Mouse (Mus musculus) bone marrow, adult 2 months (tissue): ENCODE data around the gene Fbxl17. TPM values are rescaled to one million over a fixed set of nuclear protein-coding genes. Genes with fewer than 3 reads are reported as not detected.

Source experiments
- H3K27ac ChIP-seq: fragments of 200-500 bp; 2 replicates; pipeline ENCODE4 v1.5.1; 2012; ENCODE audit warnings: low read depth, mild to moderate bottlenecking, control low read depth, inconsistent platforms, low read length; ENCODE audit not compliant: control insufficient read depth, poor library complexity, insufficient read depth
- H3K4me1 ChIP-seq: fragments of 200-500 bp; 2 replicates; pipeline ENCODE4 v1.6.1; 2011; ENCODE audit warnings: low read length; ENCODE audit not compliant: control insufficient read depth, insufficient read depth
- H3K4me3 ChIP-seq: fragments of 200-500 bp; replicated peaks from 2 replicates; pipeline ENCODE3; 2011; ENCODE audit warnings: mild to moderate bottlenecking, low read depth, low read length, control low read depth; ENCODE audit not compliant: control insufficient read depth
- CTCF ChIP-seq: fragments of 200-500 bp; IDR thresholded peaks from 2 replicates; pipeline ENCODE4 v1.5.1; 2011; ENCODE audit warnings: low read length, control low read depth; ENCODE audit not compliant: control insufficient read depth, insufficient read depth
- POLR2A ChIP-seq: fragments of 200-500 bp; IDR thresholded peaks from 2 replicates; pipeline ENCODE4 v1.6.1; 2011; ENCODE audit warnings: low read depth, mild to moderate bottlenecking, control low read depth, low read length, borderline replicate concordance; ENCODE audit not compliant: control insufficient read depth
- WGBS: fragments of 180-500 bp; shearing (Covaris S2); methylation state at CpG from one replicate; pipeline ENCODE4 v1.1.7; 2018; 5-methylcytosine and 5-hydroxymethylcytosine counted together
- polyA plus RNA-seq: library from polyadenylated mRNA; stranded (reverse); fragments of >200 nt; gene quantifications from 2 replicates; pipeline ENCODE4 v1.2.4, GENCODE M21; 2011; ENCODE audit warnings: low replicate concordance; ENCODE audit not compliant: missing spikeins, insufficient read depth, insufficient read length

The Fbxl17 gene
- polyA plus RNA-seq, 1 experiment, result 10.7 TPM

DNA sequence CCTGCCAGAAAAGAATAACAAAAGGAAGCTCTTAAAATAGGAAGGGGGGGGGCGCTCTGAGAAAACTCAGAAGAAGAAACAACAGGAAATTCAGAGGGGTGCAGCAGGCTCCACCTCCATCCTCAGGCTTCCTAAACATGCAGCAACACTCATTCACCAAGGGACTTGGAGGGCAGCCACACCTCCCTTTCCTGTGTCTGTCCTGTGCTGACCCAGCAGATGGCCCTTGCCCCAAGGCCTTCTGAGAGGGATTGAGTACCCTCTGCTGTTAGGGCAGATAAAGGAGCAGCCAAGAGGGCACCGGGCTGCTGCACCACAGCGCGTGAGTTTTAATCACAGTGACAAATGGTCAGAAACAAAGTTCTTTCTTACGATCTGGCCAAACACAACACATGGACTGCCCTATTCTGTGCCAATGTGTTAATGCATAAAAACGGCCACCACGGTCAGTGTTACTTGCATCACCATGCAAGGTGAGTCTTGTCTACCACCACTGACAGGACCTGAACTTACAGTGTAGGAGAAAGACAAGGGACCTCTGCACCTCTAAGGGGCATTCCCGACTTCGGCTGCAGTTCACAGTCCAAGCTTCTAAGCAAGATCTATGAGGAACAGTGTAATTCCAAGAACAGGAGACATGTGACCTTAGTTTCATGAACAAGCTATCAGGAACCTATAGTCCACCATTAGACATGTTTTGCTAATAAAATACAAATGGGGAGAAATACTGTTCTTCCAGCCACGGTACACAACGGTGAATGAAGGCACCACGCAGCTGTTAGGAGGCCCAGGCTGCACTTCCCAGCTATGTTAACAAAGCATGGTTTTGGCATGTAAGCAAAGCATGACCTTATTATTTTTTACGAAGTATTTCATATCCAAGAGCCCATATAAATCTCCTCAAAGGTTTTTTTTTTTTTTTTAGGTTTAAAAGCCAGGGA, 96.8 kb downstream of the Fbxl17 start:
- H3K27ac ChIP-seq, result no peak overlapping the region
- WGBS, result 75% methylated on average over 13 of the region's 13 CpGs
- no peak overlapping the region for H3K4me3 ChIP-seq
- H3K4me1 ChIP-seq, result no peaks in the 10 kb centered on the region; the same call in 1 of the 2 replicates
- no peak for TF ChIP-seq CTCF
- no peak for TF ChIP-seq POLR2A

DNA sequence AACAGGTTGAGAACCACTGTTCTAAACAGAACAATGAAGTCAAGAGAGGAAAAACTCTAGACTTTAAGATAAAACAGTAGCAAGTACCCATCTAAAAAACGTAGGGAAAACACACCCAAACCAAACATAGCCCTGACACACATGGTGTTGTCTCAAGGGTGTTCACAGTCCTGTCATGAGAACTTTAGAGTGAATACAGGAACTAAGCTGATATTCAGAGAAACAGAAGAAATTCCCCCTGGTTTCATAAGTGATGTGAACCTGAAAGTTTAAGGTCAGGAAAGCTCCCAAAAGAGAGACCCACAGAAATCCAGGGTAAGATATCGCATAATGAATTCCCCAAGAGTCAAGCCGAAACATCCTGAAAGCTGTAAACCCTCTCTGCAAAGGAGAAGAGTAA, 97.6 kb downstream of the Fbxl17 start:
- H3K4me1 ChIP-seq, result no peaks in the 10 kb centered on the region; the same call in 1 of the 2 replicates
- TF ChIP-seq POLR2A, result no peak
- TF ChIP-seq CTCF, result no peak
- no peak overlapping the region for H3K27ac ChIP-seq
- 61% methylated on average over 3 of the region's 3 CpGs for WGBS
- H3K4me3 ChIP-seq, result no peak overlapping the region

DNA sequence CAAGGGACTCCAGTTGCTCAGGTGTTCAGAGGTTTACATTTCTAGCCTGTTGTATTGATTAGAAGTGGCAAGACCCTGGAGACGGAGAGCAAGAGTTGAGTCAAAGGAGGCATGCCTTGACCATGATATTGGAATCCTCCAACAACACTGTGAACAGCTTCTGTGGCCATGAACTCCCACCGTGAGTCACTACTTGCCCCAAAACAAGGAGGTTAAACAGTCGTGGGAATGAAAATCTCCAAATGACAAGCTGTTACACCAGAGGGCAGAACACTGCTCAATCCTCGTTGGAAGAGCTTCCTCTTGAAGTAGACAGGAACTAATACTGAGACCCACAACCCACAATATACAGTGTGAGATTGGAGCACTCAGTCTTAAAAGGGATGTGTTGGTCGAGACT, 99.2 kb downstream of the Fbxl17 start:
- TF ChIP-seq CTCF (no peak), POLR2A (no peak)
- H3K4me1 ChIP-seq, result no peaks in the 10 kb centered on the region; the same call in 1 of the 2 replicates
- 43% methylated on average over 5 of the region's 5 CpGs for WGBS
- no peak overlapping the region for H3K27ac ChIP-seq
- no peak overlapping the region for H3K4me3 ChIP-seq

DNA sequence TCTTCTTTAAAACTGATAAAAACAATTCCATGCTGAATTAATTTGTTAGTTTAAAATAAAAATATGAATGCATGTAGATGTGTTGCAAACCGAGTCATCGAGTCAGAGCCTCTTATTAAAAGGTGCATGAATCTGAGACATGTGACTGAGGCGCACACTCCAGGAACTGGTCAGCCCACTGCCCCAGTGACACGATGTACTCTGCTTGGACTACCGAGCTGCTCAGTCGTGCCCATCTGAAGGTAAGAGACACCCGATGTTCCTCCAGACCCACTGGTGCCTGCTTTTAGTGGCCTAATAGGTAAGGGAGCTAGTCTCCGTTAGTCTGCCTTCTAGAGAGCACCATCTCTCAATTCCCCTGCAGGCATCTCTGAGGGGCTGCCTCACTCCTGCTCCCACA, 100.0 kb downstream of the Fbxl17 start:
- 88% methylated on average over 8 of the region's 8 CpGs for WGBS
- Histone ChIP-seq H3K4me1 (no peaks in the 10 kb centered on the region; the same call in 1 of the 2 replicates), H3K27ac (no peak overlapping the region), H3K4me3 (no peak overlapping the region)
- TF ChIP-seq CTCF (no peak), POLR2A (no peak)

DNA sequence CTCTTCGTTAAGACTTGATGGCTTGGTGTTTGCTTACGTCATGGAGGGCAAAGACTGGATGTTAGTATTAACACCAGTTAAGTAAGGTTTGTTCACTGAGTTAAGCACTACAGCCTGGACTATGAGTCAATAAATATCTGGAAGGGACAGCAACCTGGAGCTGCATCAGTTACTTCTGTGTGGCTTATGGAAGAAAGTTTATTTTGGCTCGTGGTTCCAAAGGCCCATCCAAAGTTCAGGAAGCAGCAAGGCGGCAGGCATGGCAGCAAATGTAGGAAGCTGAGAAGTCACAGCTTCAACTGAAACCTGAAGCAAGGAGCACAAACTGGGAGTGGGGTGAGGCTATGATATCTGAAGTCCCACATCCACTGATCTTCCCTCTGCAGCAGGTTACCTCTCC, 108.3 kb downstream of the Fbxl17 start:
- H3K27ac ChIP-seq, result no peak overlapping the region
- WGBS, result 78% methylated on average over 4 of the region's 4 CpGs
- H3K4me1 ChIP-seq, result no peaks in the 10 kb centered on the region
- no peak overlapping the region for H3K4me3 ChIP-seq
- no peak for TF ChIP-seq POLR2A
- no peak for TF ChIP-seq CTCF

GRCm38 (mm10) chr17:63390951-63391350, 108.9 kb downstream of the Fbxl17 start:
- Histone ChIP-seq H3K27ac (no peak overlapping the region), H3K4me1 (no peaks in the 10 kb centered on the region), H3K4me3 (no peak overlapping the region)
- TF ChIP-seq CTCF (no peak), POLR2A (no peak)
- 81% methylated on average over 4 of the region's 4 CpGs for WGBS

- H3K27ac ChIP-seq, result no peak overlapping the region
Measured at GRCm38 (mm10) chr17:63370977-63371376, 128.8 kb downstream of the Fbxl17 start.

GRCm38 (mm10) chr17:63369631-63370310, 130.0 kb downstream of the Fbxl17 start:
- H3K27ac ChIP-seq, result no peak overlapping the region
- H3K4me3 ChIP-seq, result no peak overlapping the region
- WGBS, result 77% methylated on average over 8 of the region's 8 CpGs
- TF ChIP-seq CTCF (no peak), POLR2A (no peak)
- H3K4me1 ChIP-seq, result no peaks in the 10 kb centered on the region

More at GRCm38 (mm10) chr17:63370977-63371376, 128.8 kb downstream of the Fbxl17 start:
- H3K4me1 ChIP-seq, result no peaks in the 10 kb centered on the region
- 79% methylated on average over 3 of the region's 3 CpGs for WGBS
- H3K4me3 ChIP-seq, result no peak overlapping the region
- TF ChIP-seq POLR2A (no peak), CTCF (no peak)
